Mouse (Mus musculus) frontal cortex, postnatal 14 days (tissue): ENCODE results near the gene Vps13c.

Source experiments
- DNase-seq, 2 experiments: peaks; one replicate each; pipeline ENCODE4 v3.0.0; 2022; ENCODE audit warnings: low spot score in 2 of 2

The Vps13c gene

GRCm38 (mm10) chr9:67831359-67832045, 8.7 kb upstream of the Vps13c start:
- DNase-seq: no peak

DNA sequence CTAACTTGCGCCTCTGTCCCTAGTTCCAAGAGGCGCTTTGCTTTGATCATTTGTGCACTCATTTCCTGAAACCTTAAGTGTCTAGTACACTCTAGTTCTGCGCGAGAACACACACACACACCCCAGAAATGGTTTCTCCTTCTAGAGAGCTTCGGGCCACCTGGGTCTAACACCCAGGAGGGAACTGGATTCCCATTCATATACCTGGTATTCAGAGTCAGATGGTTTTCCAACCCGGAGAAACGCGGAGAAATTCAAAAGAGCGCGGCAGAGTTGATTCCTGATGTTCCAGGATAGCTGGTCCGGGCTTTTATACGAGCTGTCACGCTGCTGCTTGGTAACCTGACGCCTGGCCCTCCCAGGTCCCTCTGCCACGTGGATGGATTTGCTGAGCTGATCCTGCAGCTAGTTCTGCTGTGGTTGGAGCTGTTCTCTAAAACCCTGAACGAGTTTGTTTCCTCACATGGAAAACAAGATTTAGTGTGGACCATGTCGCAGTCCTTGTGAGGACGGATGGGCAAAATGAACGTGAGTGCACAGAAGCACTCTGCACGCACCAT, 8.1 kb upstream of the Vps13c start, which contains the start of gene C2cd4a:
Gene C2cd4a (minus strand): TSS at position 285 of the 560 bp plus-strand sequence.
- DNase-seq: no peak

DNA sequence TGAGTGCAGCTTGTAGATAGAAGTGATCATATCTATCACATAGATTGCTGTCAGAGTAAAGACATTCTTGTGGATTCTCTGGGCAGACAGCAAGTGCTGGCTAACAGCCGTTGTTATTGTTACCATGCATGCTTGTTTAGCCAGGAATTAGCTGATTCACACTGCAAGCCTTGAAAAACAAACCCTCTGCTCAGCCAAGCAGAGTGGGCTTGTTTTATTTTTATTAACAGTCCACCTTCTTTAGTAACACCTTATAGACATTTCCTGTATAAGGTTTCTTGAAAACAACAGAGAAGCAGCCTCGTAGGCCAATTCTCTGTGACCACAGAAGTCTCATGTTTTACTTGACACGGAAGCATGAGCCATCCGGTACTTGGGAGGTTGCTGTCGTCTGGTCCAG, 5.7 kb upstream of the Vps13c start:
- no peak for DNase-seq

DNA sequence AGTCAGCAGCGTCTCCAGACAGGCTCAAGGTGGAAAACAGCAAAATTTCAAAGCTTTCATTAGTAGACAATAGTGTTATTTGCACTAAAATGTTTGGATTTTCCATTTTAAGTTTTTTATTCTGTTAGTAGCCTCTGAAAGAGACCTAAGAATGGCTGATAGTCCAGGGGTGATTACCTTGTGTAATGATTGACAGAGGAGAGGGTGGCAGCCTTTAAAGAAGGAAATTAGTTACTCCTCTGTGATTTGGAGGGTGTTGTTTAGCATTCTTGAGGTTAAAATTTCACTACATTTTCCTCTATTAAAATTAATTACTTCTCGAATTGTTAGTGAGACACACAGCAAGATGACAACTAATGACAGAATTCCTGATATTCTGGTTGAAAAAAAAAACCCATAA, 2.9 kb upstream of the Vps13c start:
- no peak for DNase-seq

GRCm38 (mm10) chr9:67842797-67843196, 2.6 kb downstream of the Vps13c start:
- no peak for DNase-seq

DNA sequence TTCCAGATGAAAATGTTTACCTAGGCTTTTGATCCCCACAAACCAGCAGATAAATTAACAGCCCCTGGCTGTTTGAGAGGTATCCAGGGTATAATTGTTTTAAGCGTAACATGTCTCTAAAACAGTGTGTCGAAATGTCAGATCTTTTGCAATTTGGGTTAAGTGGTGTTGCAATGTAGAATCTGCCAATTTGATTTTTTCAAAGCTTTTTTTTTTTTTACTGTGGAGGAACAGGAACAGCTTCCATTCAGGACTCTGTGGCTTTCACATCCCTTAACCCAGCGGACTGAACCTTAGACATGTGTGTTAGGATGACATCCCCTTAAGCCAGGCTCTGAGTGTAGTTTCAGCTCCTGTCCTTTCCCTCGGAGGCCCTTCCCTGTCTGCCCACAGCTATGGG, 4.8 kb downstream of the Vps13c start:
- DNase-seq: no peak

GRCm38 (mm10) chr9:67845648-67846047, 5.5 kb downstream of the Vps13c start:
- DNase-seq: no peak

- DNase-seq: no peak
Observed at GRCm38 (mm10) chr9:67846089-67846488, 5.9 kb downstream of the Vps13c start.

DNA sequence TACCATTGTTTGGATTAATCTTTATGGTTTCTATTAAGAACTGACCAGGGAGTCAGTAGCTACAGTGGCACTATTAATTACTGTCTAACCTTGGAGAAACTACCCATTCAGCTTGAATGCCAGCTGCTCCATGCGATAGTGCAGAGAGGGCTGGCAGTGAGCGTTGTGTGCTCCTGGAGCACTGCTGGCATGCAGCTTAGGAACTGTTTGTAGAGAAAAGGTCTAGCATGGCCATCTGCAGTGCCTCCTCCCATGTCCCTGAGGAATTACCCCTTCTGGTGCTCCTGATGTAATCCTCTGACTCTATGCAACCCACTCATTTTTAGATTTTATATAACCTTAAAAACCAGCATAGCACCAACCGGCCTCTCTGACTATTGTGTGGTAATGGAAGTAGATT, 7.4 kb downstream of the Vps13c start:
- no peak for DNase-seq

DNA sequence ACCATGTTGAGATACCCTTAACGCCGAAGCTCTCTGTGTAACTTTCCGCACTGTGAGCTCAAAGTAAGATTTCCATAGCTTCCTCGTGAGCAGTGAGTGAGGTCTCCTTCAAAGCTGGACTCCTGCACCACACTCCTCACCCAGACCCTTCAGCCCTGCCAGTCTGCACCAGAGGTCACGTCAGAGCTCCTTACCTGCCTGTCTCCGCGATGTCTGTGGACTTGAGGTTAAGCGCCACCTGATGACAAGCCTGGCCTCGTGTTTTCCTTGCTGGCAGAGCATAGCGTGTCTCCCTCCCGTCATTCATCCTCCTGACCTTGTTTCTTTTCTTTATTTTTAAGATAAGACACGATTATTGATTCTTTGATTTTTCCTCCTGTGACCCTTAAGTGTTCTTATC, 9.2 kb downstream of the Vps13c start:
- no peak for DNase-seq

- DNase-seq: no peak
Observed at GRCm38 (mm10) chr9:67849846-67850245, 9.7 kb downstream of the Vps13c start.

- DNase-seq: no peak
Observed at GRCm38 (mm10) chr9:67851150-67851549, 11.0 kb downstream of the Vps13c start.

DNA sequence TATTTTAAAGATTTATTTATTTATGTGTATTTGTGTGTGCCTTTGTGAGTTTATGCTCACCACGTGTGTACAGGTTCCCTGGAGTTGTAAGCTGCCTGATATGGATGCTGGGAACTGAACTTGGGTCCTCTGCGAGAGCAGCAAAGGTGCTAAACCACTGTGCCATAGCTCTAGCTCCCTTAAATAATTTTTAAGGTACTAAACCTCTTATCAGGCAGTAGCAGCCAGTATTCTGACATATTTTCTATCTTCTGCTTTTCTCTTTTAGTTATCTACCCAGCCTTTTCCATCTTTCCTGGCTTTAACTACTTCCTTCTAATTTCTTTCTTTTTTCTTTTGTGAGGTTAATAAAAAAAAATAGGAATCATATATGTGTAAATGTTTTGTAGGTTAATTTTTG, 20.1 kb downstream of the Vps13c start:
- DNase-seq: no peak

- DNase-seq: no peak
Observed at GRCm38 (mm10) chr9:67863332-67863731, 23.1 kb downstream of the Vps13c start.

DNA sequence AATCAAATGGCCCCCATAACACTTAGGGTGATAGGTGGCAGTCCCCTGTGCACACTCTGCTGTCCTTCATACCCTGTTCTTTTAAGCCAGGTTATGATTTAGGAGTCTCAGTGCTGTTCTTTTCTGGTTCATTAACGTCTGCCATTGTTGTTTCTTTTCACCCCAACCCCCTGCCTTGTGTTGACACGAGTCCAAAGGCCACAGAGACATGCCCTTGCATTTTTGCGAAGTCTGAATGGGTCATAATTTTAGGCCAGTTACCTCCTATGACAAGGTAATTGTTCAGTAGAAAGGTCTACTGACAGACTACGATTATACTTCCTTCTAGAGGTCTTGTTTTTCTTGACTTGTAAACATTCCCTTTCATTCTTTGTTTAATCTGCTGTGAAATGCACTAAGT, 23.8 kb downstream of the Vps13c start:
- no peak for DNase-seq

- DNase-seq: no peak
Observed at GRCm38 (mm10) chr9:67865411-67865810, 25.2 kb downstream of the Vps13c start.

GRCm38 (mm10) chr9:67867411-67867810, 27.2 kb downstream of the Vps13c start:
- DNase-seq: no peak

GRCm38 (mm10) chr9:67869691-67870450, 29.7 kb downstream of the Vps13c start:
- no peak for DNase-seq

- no peak for DNase-seq
Observed at GRCm38 (mm10) chr9:67874522-67875222, 34.5 kb downstream of the Vps13c start.

- no peak for DNase-seq
Observed at GRCm38 (mm10) chr9:67875337-67875736, 35.1 kb downstream of the Vps13c start.

DNA sequence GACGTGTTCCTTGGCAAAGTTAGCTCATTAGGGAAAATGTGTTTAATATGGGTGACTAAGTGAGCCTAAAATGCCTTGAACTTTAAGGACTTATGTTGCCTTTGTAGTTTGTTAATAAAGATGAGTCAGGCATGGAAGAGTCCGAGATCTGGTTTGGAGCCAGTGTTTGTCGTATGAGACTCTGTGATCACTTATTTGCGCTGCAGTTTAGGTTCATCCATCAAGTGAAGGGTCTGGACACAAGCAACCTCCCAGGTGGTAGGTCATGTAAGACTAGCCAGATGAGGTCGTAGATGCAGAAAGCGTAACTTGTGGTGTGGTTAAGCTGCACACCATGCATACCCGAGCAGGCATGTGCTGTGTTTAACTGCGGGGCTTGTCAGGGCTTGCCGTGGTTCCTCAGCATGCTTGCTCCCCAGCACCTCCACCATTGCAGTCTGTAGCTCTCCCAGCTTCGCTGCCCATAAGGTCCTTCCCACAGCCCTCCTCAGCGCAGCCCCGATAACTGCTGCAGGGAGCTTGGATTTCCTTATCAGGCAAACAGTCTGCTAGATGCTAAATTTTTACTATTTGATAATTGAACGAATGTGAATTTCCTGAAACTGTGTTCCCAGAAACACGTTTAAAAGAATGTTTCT, 37.0 kb downstream of the Vps13c start:
- DNase-seq: no peak

DNA sequence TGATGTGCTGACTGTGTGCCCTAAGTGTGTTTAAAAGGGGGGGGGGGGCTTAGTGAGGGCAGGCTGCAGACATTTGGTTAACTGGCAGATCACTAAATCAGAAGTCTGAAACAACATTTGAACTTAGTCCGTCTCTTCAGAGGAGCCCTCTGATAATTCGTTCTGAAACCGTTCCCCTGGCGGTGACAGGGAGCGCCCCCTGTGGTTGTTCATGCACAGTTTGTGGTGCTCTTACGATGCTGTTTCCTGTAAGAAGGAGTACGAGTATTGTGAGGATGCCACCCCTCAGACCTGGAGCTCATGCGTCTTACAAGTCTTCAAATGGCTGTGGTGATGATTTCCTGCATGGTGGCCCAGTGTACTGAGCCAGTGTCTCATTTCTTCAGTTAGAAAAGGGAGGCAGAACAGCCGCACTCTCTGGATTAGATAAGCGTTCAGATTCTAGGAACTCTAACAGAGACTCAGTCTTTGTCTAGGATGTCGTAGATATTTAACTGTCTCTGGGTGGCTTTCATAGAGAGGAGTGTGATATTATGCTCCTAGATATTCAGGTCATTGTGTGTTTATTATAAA, 38.1 kb downstream of the Vps13c start:
- DNase-seq: no peak
